Mouse (Mus musculus) layer of hippocampus, postnatal 36 days (tissue): ENCODE measurements around the gene Rragd. TPM values are rescaled to one million over a fixed set of nuclear protein-coding genes. Genes with fewer than 3 reads are reported as not detected.
"Not testable (repeated sequence)": the region's sequence is repeated elsewhere in the genome, so short reads cannot be mapped to it uniquely, and the experiment has no call there.

Experiments
- DNase-seq, 2 experiments: peaks; one replicate each; pipeline ENCODE4 v3.0.0; 2022
- total RNA-seq, 2 experiments: library from RNA; stranded (reverse); gene quantifications; 2 replicates each; pipeline ENCODE4 v1.2.3; 2021

The Rragd gene
- total RNA-seq, 2 experiments from 2014 or later: 59.8 to 65.4 TPM

GRCm38 (mm10) chr4:32985684-32986083 lies 2.8 kb downstream of the Rragd start:
- DNase-seq: no peak

DNA sequence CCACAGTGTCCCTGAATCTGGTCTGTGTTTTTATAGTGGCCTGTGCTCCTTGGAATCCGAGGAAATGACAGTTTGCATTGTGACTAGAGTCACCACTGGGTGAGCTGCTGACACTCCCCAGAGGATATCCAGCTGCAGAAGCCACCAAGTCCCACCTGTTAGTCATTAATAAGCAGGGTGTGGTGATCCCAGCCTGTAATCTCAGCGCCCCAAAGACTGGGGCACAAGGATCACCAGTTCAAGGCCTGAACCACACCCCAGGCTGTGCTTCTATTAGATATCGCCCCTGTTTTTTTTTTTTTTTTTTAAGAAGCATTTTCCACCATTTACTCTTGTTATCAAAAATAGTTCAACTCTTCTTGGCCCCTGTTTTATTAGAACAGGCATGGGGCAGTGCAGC lies 4.2 kb downstream of the Rragd start:
- no peak for DNase-seq

DNA sequence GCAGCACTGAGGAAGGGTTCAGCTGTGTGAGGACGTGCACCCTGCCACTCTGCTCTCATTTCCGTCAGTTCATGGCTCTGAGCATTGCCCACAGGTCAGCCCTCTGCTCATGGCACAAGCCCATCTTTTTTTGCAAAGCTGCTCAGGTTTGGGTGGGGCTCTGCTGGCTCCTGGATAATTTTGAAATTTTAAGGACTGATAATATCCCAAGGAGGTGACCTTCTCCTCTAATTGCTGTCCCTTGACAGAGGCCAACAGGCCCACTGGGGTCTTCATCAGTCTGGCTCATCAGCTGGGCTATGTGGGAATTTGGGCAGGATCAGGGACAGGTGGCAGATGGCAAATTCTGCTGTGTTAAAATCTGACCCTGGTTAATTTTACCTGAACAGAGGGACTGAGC lies 6.5 kb downstream of the Rragd start:
- DNase-seq: no peak

DNA sequence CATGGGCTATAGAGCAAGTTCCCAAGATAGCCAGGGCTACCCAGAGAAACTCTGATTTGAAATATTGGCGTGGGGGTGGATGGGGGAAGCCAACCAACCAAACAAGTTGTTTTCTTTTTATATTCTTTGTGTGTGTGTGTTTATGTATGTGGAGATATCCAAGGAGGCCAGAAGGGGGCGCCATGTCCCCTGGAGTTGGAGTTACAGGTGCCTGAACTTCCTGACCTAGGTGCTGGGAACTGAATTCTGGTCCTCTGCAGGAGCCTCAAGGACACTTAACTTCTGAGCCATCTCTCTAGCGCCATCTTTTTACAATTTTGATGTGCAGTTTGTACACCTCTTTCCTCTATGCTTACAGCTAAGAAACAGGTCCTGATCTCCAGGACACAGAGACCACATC lies 11.3 kb downstream of the Rragd start:
- no peak for DNase-seq

DNA sequence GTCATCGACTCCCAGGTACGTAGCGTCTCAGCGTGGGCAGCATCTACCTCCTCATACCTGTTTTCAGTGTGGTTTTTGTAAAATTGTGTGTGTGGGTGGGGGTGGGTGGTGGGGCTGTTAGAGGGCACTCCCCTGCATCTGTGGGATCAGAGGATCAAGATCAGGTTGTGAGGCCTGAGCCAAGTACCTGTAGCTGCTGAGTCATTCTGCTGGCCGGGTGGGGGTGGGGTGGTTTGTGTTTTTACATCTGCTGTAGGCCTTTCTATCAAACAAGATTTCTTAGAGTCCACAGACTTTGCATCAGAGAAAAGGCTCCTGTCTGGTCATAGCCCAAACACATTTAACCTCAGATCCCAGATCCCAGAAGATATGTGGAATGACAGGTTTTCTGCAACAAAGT lies 13.2 kb downstream of the Rragd start:
- no peak for DNase-seq

DNA sequence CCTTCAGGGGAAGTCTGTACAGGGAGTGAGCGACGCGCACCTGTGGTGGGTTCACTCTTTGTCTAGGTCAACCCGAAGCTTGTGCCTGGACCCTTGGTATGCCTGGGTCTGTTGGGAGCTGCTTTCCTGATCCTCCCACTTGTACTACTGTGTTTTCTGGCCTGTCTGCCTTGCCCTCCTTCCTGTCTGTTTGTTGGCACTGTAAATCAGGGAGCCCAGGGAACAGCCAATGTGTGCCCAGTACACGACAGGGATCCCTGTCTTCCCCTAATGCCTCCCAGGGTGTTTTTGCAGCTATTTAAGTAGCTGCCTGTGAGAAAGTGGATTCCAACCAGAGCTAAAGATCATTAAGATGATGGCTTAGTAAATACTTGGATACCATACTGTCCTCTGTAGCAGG lies 14.7 kb downstream of the Rragd start:
- no peak for DNase-seq

GRCm38 (mm10) chr4:32998996-32999395 lies 16.2 kb downstream of the Rragd start:
- no peak for DNase-seq

GRCm38 (mm10) chr4:33002081-33002480 lies 19.2 kb downstream of the Rragd start:
- DNase-seq: no peak

DNA sequence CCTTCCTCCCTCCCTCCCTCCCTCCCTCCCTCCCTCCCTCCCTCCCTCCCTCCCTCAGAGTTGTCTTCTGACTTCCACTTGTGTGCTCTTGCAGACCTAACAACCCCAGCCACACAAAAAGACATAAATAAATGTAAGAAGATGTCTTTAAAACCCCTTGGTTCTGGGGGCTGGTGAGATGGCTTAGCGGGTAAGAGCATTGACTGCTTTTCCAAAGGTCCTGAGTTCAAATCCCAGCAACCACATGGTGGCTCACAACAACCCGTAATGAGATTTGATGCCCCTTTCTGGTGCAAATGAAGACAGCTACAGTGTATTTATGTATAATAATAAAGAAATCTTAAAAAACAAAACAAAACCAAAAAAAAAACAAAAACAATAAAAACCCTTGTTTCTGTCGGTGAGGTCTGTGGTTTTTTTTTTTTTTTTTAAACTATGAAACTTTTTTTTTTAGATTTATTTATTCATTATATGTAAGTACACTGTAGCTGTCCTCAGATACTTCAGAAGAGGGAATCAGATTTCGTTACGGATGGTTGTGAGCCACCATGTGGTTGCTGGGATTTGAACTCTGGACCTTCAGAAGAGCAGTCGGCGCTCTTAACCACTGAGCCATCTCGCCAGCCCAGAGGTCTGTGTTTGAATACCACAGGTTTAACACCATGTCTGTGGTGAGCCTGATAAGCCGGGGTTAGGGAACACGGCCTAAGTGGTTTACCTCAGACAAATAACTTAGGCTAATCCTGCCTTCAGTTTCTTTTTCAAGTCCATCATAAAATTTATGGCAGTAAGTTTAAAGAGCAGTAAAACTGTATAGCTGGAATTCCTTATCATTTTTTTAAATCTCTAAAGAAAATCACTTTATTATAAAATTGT lies 23.0 kb downstream of the Rragd start:
- not testable (repeated sequence) for DNase-seq

DNA sequence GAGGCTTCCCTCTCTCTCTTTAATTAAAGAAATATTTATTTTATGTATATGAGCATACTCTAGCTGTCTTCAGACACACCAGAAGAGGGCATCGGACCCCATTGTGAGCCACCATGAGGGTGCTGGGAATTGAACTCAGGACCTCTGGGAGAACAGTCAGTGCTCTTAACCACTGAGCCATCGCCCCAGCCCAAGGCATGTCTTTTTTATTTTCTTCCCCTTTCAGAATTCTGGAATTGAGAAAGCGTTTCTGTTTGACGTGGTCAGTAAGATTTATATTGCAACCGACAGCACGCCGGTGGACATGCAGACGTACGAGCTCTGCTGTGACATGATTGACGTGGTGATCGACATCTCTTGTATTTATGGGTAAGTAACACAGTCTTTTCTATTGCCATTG lies 24.0 kb downstream of the Rragd start:
- no peak for DNase-seq

DNA sequence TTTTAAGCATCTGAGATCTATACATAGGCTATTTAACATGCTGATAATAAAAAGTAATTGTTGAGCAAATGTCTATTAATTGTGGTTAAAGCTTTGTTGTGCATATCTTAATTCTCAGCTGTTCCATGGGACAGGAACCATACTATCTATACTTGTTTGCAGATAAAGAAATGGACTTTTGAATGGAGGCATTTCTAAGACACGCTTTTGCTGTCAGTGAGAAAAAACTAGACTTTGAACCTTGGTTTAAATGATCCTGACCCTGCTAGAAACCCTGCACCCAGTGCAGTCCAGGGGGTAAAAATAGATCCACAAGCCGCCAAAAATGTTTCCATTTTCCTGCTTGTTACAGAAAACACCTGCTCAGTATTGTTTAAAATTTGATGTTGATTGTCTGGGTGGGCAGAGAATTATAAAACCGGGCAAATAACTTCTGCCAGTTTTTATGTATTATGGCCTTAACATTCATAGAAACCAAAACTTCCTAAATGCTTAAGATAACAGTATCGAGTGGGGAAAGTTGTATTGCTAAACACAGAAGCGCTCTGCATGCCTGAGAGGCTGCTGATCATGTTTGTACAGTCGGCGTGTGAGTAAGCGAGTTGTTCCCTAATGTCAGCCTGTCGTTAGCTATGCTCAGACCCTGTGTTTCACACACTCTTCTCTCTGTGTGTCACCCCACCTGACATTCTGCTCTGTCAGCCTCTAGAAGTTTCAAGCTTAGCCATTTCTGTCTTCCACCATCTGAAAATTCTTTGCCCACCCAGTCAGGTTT lies 24.8 kb downstream of the Rragd start:
- DNase-seq: no peak

GRCm38 (mm10) chr4:33010078-33010477 lies 27.2 kb downstream of the Rragd start:
- DNase-seq: no peak

DNA sequence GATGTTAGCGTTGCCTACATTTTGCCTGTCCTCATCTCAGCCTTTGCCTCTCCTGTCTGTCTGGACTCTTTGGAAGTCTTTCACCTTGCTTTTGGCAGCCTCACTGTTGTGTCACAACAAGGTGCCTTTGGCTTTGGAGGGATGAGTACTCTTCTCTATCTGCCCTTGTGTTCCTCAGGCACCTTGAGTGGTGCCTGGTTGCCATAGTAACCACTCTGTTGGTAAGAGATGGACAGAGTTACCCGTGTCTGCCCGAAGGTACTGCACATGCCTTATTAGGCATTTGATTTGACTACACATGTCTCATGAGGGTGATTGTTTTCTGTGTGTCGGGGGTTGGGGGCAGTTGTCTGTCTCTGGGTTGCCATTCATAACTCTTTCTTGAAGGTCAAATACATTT lies 29.6 kb downstream of the Rragd start:
- no peak for DNase-seq

GRCm38 (mm10) chr4:33018361-33018999 lies 35.6 kb downstream of the Rragd start:
- DNase-seq: peak; percentile 84

- DNase-seq: no peak
These were observed 41.6 kb downstream of the Rragd start for GRCm38 (mm10) chr4:33024420-33024819.

GRCm38 (mm10) chr4:33029104-33029503 lies 46.3 kb downstream of the Rragd start:
- DNase-seq: no peak

DNA sequence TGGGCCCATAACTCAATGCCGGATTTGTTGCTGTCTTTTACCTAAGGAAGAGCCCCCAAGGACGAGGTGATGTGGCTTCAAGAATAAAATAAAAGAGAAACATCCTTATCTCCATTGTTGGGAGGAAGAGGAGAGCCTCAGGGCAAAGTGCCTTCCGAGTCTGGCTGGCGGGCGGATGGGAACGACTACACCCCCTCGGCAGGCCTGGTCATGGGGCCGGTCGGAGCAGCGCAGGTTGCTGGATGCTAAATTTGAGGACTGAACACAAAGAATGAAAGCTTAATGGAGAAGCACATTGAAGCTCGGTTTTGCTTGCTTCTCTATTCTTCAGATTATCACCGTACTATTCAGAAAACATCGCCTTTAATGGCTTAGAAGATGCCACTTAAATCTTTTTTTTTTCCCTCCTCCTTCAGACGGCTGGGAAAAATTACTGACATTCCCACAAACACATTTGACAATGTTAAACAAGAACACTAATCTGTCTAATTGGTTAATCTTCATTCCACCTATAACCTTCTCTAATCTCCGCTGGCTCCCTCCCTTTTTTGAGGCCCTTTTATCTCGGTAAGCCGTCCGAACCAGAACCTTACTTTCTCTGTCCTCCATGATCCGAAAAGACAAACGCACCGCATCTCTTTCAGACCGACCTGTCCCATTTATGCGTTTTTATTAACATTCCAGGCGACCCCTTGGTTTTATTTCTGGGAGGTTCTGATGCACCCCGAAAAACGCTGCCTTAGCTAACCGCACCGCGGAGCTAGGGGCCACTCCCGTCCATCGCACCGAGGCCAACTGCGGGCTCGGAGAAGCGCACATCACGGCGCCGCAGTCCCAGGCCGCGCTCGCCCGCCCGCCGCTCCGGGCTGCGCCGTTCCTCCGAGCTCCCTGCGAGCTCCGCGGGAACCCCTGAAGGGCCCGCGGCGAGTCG lies 47.7 kb downstream of the Rragd start:
- DNase-seq: no peak

GRCm38 (mm10) chr4:33031195-33031960 lies 48.5 kb downstream of the Rragd start, which contains the start of gene Ube2j1:
Ube2j1 (plus strand) TSS chr4:33031416.
- peak; percentile 89 for DNase-seq

GRCm38 (mm10) chr4:33032045-33032444 lies 49.2 kb downstream of the Rragd start:
- no peak for DNase-seq

DNA sequence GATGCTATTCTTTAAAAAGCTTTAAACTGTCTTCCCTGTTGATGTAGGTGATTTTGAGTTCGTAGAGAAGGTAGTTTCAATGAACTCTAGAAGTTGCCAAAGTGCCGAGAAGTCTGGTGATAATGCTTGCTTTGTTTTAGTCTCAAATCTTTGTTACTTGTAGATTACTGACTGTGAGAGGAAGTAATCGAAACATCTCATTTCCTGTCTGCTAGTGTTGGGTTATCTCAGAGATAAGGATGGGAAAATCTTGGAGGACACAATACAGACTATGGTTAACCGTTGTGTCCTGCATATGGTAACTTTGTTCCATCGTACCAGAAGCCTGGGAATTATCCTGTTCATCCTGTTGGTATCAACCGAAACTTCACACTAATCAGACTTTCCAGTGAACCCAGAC lies 50.7 kb downstream of the Rragd start:
- DNase-seq: no peak

- no peak for DNase-seq
These were observed 57.0 kb downstream of the Rragd start for GRCm38 (mm10) chr4:33039826-33040225.
